Mouse (Mus musculus): ENCODE data around the gene Psd4.

The Psd4 gene

GRCm38 (mm10) chr2:24383636-24384035 is 16.3 kb downstream of the Psd4 start:
- CTCF ChIA-PET: interaction anchor here in 1 of 4 experiments (1.2 kb wide), 1 partner anchor 26 kb away, joined by 4 read pairs; no protein-coding TSS in a partner anchor
- POLR2A ChIA-PET: no interaction called here

GRCm38 (mm10) chr2:24384393-24384792 is 17.0 kb downstream of the Psd4 start:
- CTCF ChIA-PET: interaction anchor here in 1 of 4 experiments (1.2 kb wide), 1 partner anchor 26 kb away, joined by 4 read pairs; no protein-coding TSS in a partner anchor
- POLR2A ChIA-PET: interaction anchor here in 1 of 4 experiments (1.4 kb wide), 1 partner anchor 18 kb away, joined by 3 read pairs; no protein-coding TSS in a partner anchor

- ChIA-PET CTCF (interaction anchor here in 2 of 4 experiments (1.1 to 1.2 kb wide), 2 partner anchors 27 to 106 kb away, joined by 4 read pairs; no protein-coding TSS in a partner anchor), POLR2A (interaction anchor here in 2 of 4 experiments (1.0 to 1.4 kb wide), 2 partner anchors 19 to 184 kb away, joined by 3 read pairs; no protein-coding TSS in a partner anchor)
These were observed 18.0 kb downstream of the Psd4 start for GRCm38 (mm10) chr2:24385111-24385961.

- POLR2A ChIA-PET: interaction anchor here in 2 of 4 experiments (0.8 to 1.6 kb wide), 6 partner anchors 8 to 74 kb away, joined by 3 to 4 read pairs (median 4); no protein-coding TSS in a partner anchor
- CTCF ChIA-PET: interaction anchor here in 1 of 4 experiments (1.0 to 1.3 kb wide), 2 partner anchors 19 to 23 kb away, joined by 3 to 5 read pairs; no protein-coding TSS in a partner anchor
These were observed 19.0 kb downstream of the Psd4 start for GRCm38 (mm10) chr2:24386158-24386963.

GRCm38 (mm10) chr2:24386964-24387320 is 19.6 kb downstream of the Psd4 start:
- POLR2A ChIA-PET: interaction anchor here in 2 of 4 experiments (0.8 to 1.6 kb wide), 7 partner anchors 9 to 74 kb away, joined by 3 to 4 read pairs (median 4); no protein-coding TSS in a partner anchor
- CTCF ChIA-PET: interaction anchor here in 1 of 4 experiments (1.0 to 1.3 kb wide), 2 partner anchors 18 to 23 kb away, joined by 3 to 5 read pairs; no protein-coding TSS in a partner anchor

GRCm38 (mm10) chr2:24387361-24388283 is 20.2 kb downstream of the Psd4 start:
- ChIA-PET POLR2A (interaction anchor here in 2 of 4 experiments (1.0 to 1.6 kb wide), 5 partner anchors 8 to 73 kb away, joined by 3 to 4 read pairs (median 3); no protein-coding TSS in a partner anchor), CTCF (interaction anchor here in 1 of 4 experiments (0.7 kb wide), 1 partner anchor 205 kb away, joined by 3 read pairs; no protein-coding TSS in a partner anchor)

GRCm38 (mm10) chr2:24393251-24393650 is 25.9 kb downstream of the Psd4 start:
- ChIA-PET CTCF (no interaction called here), POLR2A (no interaction called here)

GRCm38 (mm10) chr2:24397115-24397514 is 29.7 kb downstream of the Psd4 start:
- POLR2A ChIA-PET: interaction anchor here in 1 of 4 experiments (1.0 to 1.2 kb wide), 2 partner anchors 9 to 11 kb away, joined by 4 read pairs; no protein-coding TSS in a partner anchor
- CTCF ChIA-PET: no interaction called here

- POLR2A ChIA-PET: no interaction called here
- CTCF ChIA-PET: no interaction called here
These were observed 33.3 kb downstream of the Psd4 start for GRCm38 (mm10) chr2:24400711-24401110.

GRCm38 (mm10) chr2:24405345-24406012 is 38.1 kb downstream of the Psd4 start:
- ChIA-PET POLR2A (interaction anchor here in 1 of 4 experiments (0.9 to 1.2 kb wide), 4 partner anchors 13 to 163 kb away, joined by 3 read pairs; no protein-coding TSS in a partner anchor), CTCF (interaction anchor here (0.6 to 4.0 kb wide), 30 partner anchors 9 to 358 kb away, joined by 3 to 28 read pairs (median 4); partner anchors contain the start of genes Cacna1b (in 1 of the 4) and Psd4 (in 1 of the 4))

GRCm38 (mm10) chr2:24407701-24408485 is 40.5 kb downstream of the Psd4 start:
- ChIA-PET POLR2A (no interaction called here), CTCF (interaction anchor here in 3 of 4 experiments (0.6 to 4.0 kb wide), 13 partner anchors 50 to 596 kb away, joined by 3 to 28 read pairs (median 5); no protein-coding TSS in a partner anchor)

- ChIA-PET POLR2A (interaction anchor here in 1 of 4 experiments (0.9 to 1.3 kb wide), 2 partner anchors 40 to 156 kb away, joined by 3 to 4 read pairs; no protein-coding TSS in a partner anchor), CTCF (interaction anchor here (0.6 to 2.2 kb wide), 18 partner anchors 23 to 420 kb away, joined by 3 to 11 read pairs (median 3); no protein-coding TSS in a partner anchor)
These were observed 41.8 kb downstream of the Psd4 start for GRCm38 (mm10) chr2:24409166-24409565.

GRCm38 (mm10) chr2:24413172-24413571 is 45.8 kb downstream of the Psd4 start:
- POLR2A ChIA-PET: no interaction called here
- CTCF ChIA-PET: no interaction called here

- ChIA-PET CTCF (no interaction called here), POLR2A (interaction anchor here in 1 of 4 experiments (0.9 kb wide), 1 partner anchor 27 kb away, joined by 4 read pairs; no protein-coding TSS in a partner anchor)
These were observed 46.3 kb downstream of the Psd4 start for GRCm38 (mm10) chr2:24413677-24414076.

GRCm38 (mm10) chr2:24416668-24417067 is 49.3 kb downstream of the Psd4 start:
- ChIA-PET CTCF (no interaction called here), POLR2A (no interaction called here)

GRCm38 (mm10) chr2:24417106-24417505 is 49.7 kb downstream of the Psd4 start:
- POLR2A ChIA-PET: no interaction called here
- CTCF ChIA-PET: interaction anchor here in 1 of 4 experiments (0.9 kb wide), 1 partner anchor 152 kb away, joined by 3 read pairs; no protein-coding TSS in a partner anchor

Data from embryonic stem cell, embryonic (primary cell).